Mouse (Mus musculus): ENCODE results near the gene Nt5dc2.

The Nt5dc2 gene

DNA sequence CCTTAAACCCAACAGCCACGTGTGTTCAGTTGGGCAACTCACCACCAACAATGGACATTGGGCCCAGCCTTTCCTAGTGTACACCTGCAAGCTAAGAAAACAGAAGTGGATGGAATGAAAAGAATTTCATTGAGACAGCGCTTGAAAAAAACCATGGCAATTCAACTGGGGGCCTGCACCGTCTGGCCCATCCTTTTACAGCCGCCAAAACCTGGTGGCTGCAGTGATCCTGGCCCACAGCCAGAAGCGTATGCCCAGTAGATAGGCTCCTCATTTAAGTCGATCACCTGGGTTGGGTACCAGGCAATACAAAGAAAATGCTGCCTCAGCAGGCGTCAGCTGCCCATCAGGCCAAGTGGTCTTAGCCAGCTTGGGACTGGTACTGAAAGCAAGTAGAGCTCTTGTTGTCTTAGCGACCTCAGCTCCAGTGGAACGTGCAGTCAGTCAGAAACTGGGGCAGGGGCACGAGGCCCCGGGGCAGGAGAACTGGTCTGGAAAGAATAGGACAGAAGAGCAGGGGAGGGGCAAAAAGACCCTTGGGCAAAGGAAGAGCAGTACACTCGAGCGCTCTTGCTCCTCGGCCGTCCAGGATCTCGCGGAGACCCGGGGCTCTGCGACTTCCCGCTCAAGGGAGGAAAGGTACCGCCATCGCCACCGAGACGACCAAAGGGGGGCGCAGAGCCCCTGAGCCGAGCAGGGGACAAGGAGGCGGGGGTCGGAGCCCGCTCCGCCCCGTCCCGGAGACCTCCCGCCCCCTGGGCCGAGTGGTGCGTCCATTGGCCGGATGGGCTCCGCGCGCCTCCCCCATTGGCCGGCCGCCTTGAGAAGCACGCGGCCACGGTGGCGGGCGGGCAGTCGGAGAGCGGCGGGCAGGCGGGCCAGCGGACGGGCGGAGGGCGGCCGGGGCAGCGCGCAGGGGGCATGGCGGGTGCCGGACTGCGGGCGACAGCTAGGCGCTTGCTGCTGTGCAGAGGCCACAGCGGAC lies at the start of gene Nt5dc2:
Gene Nt5dc2 (plus strand): TSS at position 818 of the 985 bp plus-strand sequence.
- in situ Hi-C loops (cut with MseI, MboI): no loop called here

GRCm38 (mm10) chr14:31081147-31081546 lies 49.7 kb upstream of the Nt5dc2 start:
- in situ Hi-C loops (cut with MseI, MboI): no loop called here

DNA sequence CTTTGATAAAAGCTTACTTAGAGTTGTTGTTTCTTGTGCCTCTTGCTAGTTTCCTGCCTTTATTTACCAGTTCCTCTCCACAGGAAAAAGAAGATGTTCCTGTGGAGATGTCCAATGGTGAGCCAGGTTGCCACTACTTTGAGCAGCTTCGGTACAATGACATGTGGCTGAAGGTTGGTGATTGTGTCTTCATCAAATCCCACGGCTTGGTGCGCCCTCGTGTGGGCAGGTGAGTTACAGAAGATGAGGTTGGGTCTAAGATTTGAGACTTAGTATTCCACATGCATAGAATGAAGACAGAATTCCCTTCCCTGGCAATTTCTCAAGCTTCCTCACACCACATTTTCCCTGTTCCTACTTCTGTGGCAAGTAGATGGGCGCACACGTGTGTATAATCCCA lies 43.4 kb upstream of the Nt5dc2 start:
- in situ Hi-C loops (cut with MseI, MboI): no loop called here

GRCm38 (mm10) chr14:31088515-31088914 lies 42.3 kb upstream of the Nt5dc2 start:
- in situ Hi-C loops (cut with MseI, MboI): no loop called here

DNA sequence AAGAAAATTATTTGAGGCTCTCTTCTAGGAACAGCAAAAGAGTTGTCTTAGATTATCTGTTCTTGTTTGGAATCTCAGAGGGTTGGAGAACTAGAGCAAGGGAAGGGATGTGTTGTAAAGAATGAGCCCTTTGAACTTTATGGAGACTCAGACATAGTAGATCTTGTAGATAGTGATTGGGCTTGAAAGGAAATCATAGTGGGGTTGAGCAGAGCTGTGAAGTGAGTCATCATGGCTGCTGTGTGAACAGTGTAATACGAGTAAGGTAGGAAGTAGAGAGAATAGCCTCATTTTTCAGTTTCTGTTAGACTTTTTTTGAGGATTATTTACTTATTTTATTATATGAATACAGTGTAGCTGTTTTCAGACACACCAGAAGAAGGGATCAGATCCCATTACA lies 40.9 kb upstream of the Nt5dc2 start:
- in situ Hi-C loops (cut with MseI, MboI): no loop called here

DNA sequence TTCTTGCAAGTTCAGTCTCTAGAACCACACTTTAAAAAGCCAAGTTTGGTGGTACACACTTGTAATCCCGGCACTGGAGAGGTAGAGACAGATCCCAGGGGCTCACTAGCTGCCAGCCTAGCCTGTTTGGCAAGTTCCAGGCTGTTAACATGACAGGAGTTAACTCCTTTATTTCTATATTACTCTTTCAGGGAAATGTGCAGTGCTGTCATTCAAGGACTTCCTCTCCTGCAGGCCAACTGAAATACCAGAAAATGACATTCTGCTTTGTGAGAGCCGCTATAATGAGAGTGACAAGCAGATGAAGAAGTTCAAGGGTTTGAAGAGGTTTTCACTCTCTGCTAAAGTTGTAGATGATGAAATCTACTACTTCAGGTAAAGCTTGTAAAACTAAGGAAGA lies 25.7 kb upstream of the Nt5dc2 start:
- in situ Hi-C loops (cut with MseI, MboI): no loop called here

DNA sequence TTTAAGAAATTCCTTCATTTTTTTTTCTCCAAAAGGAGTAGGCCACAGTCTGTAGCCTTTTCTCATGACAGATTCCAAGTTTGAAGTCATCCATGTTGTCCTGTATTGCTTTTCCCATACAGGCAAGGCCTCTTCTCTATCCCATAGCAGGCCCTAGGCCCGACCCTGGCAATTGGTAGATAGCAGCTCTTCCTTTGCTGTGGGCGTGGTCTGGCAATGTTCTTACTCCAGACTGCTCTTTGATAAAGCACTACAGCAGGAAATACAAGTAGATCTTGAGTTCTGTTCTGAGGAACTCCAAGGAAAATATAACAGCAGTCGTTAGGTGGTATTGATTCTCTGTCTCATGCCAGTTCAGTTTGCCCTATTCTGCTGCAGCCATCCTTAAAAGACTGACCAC lies 20.2 kb upstream of the Nt5dc2 start:
- in situ Hi-C loops (cut with MseI, MboI): no loop called here

- in situ Hi-C loops (cut with MseI, MboI): no loop called here
Measured at GRCm38 (mm10) chr14:31112187-31112586, 18.7 kb upstream of the Nt5dc2 start.

- in situ Hi-C loops (cut with MseI, MboI): no loop called here
Measured at GRCm38 (mm10) chr14:31114011-31114410, 16.8 kb upstream of the Nt5dc2 start.

DNA sequence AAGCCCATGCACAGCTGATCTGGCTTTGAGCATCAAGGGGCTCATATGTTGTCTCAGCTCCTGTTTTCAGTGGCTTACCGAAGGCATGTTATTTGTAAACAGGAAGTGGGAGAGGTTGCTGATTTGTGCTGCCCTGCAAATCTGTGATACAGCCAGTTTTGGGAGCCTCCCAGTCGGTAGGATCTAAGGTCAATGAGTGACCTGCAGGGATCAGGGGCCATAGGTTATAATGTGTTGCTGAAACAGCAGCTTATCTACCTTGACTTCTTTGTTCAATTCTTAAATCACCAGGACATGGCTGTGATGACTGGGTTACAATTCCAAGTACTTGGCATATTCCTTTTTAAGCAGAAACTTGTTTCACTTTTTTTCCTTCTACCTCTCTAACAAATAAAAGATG lies 15.3 kb upstream of the Nt5dc2 start:
- in situ Hi-C loops (cut with MseI, MboI): no loop called here

GRCm38 (mm10) chr14:31125106-31126075 lies 5.5 kb upstream of the Nt5dc2 start:
- in situ Hi-C loops (cut with MseI, MboI): no loop called here

DNA sequence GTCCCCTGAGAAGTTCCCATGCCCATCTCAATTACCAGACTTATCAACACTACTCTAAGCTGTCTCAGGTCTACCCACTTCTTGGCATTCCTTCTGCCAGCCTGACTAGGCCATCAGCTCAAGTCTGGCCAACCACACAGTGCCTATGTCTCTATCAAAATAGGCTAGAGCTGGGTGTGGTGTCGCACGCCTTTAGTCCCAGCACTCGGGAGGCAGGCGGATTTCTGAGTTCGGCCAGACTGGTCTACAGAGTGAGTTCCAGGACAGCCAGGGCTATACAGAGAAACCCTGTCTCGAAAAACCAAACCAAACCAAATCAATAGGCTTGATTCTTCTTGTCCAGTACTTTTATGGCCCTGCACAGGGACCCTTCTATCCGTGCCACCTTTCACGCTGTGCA lies 4.0 kb upstream of the Nt5dc2 start:
- in situ Hi-C loops (cut with MseI, MboI): no loop called here

GRCm38 (mm10) chr14:31128101-31128825 lies 2.6 kb upstream of the Nt5dc2 start:
- in situ Hi-C loops (cut with MseI, MboI): no loop called here

GRCm38 (mm10) chr14:31128826-31129219 lies 2.0 kb upstream of the Nt5dc2 start, which contains the start of gene Smim4:
Gene Smim4, minus strand, starts transcription at chr14:31128956.
- in situ Hi-C loops (cut with MseI, MboI): no loop called here

- in situ Hi-C loops (cut with MseI, MboI): no loop called here
Measured at GRCm38 (mm10) chr14:31129326-31130235, 1.3 kb upstream of the Nt5dc2 start.

GRCm38 (mm10) chr14:31131272-31131821 lies 494 bp downstream of the Nt5dc2 start:
- in situ Hi-C loops (cut with MseI, MboI): no loop called here

- in situ Hi-C loops (cut with MseI, MboI): no loop called here
Measured at GRCm38 (mm10) chr14:31132031-31132430, 1.2 kb downstream of the Nt5dc2 start.

DNA sequence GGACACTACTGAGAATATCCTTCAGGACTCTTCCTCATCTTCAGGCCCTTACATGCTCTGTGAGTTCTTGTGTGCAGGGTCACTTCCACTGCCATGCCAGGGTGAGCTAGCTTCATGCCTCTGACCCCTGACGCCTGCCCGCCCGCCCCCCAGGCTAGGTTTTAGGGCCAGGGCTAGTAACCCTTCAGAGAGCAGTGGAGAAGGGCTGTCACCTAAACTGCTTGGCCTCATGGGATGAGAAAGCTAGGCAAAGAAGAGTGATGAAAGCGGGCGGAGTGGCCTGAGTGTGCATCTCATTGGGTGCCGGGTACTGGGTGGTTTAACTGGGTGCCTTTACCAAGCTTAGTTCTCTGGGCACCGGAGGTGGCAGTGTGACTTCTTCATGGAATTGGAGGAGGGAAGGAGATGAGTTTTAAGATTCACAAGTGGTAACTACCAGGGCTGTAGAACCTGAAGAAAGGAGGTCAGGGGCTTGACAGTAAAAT lies 1.7 kb downstream of the Nt5dc2 start:
- in situ Hi-C loops (cut with MseI, MboI): no loop called here

- in situ Hi-C loops (cut with MseI, MboI): no loop called here
Measured at GRCm38 (mm10) chr14:31133023-31133665, 2.3 kb downstream of the Nt5dc2 start.
